Mouse (Mus musculus) gastrocnemius, adult 2 months (tissue): ENCODE data around the gene Spef1. TPM values are rescaled to one million over a fixed set of nuclear protein-coding genes. Genes with fewer than 3 reads are reported as not detected.

Source experiments
- DNase-seq: peaks from one replicate; pipeline ENCODE4 v3.0.0; 2022
- H3K27ac ChIP-seq: fragments of 200-600 bp; 2 replicates; pipeline ENCODE4 v1.8.1; 2022; ENCODE audit warnings: mild to moderate bottlenecking
- H3K4me3 ChIP-seq: fragments of 200-600 bp; 2 replicates; pipeline ENCODE4 v1.8.1; 2022; ENCODE audit warnings: mild to moderate bottlenecking, moderate library complexity
- CTCF ChIP-seq: fragments of 200-600 bp; IDR thresholded peaks from 2 replicates; pipeline ENCODE4 v1.8.1; 2022; ENCODE audit warnings: antibody characterized with exemption, mild to moderate bottlenecking, moderate library complexity
- intact Hi-C: fragments of 180-260 bp; cut with DNase I; formaldehyde crosslinking; loops from one replicate; pipeline ENCODE4 v1.15.1; 2025
- total RNA-seq, 2 experiments: library from RNA; stranded (reverse); gene quantifications; 2 replicates each; pipeline ENCODE4 v1.2.3; 2021

The Spef1 gene
- total RNA-seq, 2 experiments from 2014 or later = 1.3 to 1.6 TPM

- no peak overlapping the region for H3K27ac ChIP-seq
These were observed 23.2 kb downstream of the Spef1 start for GRCm38 (mm10) chr2:131163924-131164323.

DNA sequence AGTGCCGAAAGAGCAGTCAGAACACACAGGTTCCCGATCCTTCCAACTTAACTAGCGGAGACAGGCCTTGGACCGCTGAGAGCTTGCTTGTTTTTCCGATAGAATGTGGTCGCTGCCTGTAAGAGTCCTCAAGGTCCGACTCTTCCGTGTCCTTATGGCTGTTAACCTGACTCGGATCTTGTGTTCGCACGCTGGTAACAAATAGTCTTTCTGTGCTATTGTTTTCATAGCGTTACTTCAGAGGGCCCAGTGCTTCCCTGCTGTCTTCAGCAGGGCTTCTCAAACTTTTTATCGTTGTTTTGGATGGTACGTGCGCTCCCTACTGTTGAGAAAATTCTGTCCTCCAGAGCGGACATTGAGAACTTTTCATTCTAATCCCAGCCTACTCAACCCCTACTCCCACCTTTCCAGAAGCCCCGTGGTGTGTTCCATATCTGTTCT is 26.4 kb downstream of the Spef1 start:
- DNase-seq = peak; percentile 32
- peak overlapping the region; percentile 97 for H3K27ac ChIP-seq
- peak; percentile 56 for TF ChIP-seq CTCF
- peak overlapping the region; percentile 90 for H3K4me3 ChIP-seq
- intact Hi-C loops = loop anchor here (5.0 kb wide), 2 partner anchors 63 to 92 kb away; no protein-coding TSS in a partner anchor

More at GRCm38 (mm10) chr2:131163924-131164323, 23.2 kb downstream of the Spef1 start:
- H3K4me3 ChIP-seq = no peak overlapping the region
- DNase-seq = no peak
- no peak for TF ChIP-seq CTCF
- intact Hi-C loops = loop anchor here (5.0 kb wide), 2 partner anchors 67 to 88 kb away; no protein-coding TSS in a partner anchor

- no peak for TF ChIP-seq CTCF
- intact Hi-C loops = loop anchor here (5.0 kb wide), 2 partner anchors 63 to 92 kb away; no protein-coding TSS in a partner anchor
- peak; percentile 98 for DNase-seq
- peak within 1 kb of the TSS; percentile 97 for H3K27ac ChIP-seq
- peak within 1 kb of the TSS; percentile 90 for H3K4me3 ChIP-seq
These were observed 27.0 kb downstream of the Spef1 start, which contains the start of gene 1700037H04Rik for GRCm38 (mm10) chr2:131159938-131160581. Gene 1700037H04Rik, minus strand, starts transcription at chr2:131160081.

DNA sequence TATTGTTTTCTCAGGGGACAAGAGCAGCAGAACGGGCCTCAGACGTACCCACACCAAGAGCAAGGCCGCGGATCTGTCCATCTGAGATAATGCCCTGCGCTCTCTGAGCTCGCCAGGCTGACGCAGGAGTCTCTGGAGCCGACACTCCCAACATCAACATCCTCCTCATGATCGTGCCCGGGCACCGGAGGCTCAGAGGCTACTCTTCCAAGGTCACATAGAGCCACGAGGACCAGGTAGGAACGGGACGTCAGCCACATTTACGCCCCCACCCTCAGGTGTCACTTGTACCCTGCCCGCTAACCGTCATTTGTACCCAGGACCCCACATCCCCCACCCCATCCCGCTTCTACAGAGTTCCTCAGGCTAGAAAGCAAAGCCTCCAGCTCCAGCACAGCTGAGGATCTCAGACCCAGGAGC is 27.6 kb downstream of the Spef1 start:
- peak overlapping the region; percentile 97 for H3K27ac ChIP-seq
- H3K4me3 ChIP-seq = peak overlapping the region; percentile 90
- DNase-seq = no peak
- TF ChIP-seq CTCF = no peak
- intact Hi-C loops = no loop called here

DNA sequence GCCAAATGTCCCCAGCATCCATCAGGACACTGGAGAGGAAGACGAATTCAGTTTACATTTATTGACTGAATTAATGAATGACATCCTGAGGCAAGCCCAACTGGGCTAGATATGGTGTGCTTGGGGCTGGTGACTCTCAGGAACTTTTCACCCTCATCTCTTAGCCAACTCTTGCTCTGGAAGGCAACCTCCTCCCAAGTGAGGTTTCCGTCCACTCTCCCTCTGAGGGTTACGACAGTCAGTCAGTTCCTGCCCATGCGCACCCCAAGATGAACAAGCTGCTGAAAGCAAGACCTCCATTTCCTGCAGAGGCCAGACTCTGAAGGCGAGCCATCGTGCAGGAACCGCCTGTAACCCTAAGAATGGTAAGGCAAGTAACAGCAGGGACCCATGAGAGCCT is 30.1 kb downstream of the Spef1 start:
- Histone ChIP-seq H3K27ac (no peak overlapping the region), H3K4me3 (no peak overlapping the region)
- no peak for TF ChIP-seq CTCF
- intact Hi-C loops = no loop called here
- DNase-seq = no peak

GRCm38 (mm10) chr2:131154036-131154435 is 33.0 kb downstream of the Spef1 start:
- no peak for TF ChIP-seq CTCF
- Histone ChIP-seq H3K4me3 (no peak overlapping the region), H3K27ac (no peak overlapping the region)
- intact Hi-C loops = no loop called here
- DNase-seq = no peak

DNA sequence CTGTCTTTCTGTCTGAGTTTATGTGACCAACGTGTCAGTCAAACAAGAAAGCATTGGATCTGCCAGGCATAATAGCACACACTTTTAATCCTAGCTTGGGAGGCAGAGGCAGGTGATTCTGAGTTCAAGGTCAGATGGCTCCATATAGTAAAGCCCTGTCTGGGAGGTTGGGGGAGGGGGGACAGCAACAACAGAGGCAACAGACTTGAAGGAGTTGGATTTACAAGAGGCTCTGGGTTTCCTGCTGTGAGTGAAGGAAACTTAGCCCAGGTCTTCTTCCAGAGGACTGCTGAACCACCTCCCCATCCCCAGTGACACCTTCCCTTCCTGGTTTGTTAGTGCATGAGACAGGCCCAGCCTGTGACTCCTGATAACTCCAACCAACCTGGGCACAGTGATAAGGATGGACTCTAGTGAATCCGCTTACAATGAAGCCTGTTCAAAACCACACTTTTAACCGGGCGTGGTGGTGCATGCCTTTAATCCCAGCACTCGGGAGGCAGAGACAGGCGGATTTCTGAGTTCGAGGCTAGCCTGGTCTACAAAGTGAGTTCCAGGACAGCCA is 34.8 kb downstream of the Spef1 start:
- no peak for DNase-seq
- Histone ChIP-seq H3K27ac (no peak overlapping the region), H3K4me3 (no peak overlapping the region)
- no peak for TF ChIP-seq CTCF
- intact Hi-C loops = no loop called here

DNA sequence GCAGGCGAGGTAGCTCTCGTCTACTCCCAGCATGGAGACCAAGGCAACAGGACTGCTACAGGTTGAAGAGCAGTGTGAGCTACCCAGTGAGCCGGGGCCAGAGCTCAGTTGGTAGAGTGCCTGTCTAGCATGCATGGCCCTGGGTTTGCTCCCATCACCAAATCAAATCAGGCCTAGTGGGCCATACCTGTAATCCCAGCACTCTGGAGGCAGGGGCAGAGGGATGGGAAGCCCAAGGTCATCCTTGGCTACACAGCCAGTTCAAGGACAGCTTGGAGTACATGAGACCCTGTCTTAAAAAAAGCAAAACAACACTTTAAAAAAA is 37.9 kb downstream of the Spef1 start:
- Histone ChIP-seq H3K4me3 (no peak overlapping the region), H3K27ac (no peak overlapping the region)
- no peak for TF ChIP-seq CTCF
- no peak for DNase-seq
- intact Hi-C loops = no loop called here

DNA sequence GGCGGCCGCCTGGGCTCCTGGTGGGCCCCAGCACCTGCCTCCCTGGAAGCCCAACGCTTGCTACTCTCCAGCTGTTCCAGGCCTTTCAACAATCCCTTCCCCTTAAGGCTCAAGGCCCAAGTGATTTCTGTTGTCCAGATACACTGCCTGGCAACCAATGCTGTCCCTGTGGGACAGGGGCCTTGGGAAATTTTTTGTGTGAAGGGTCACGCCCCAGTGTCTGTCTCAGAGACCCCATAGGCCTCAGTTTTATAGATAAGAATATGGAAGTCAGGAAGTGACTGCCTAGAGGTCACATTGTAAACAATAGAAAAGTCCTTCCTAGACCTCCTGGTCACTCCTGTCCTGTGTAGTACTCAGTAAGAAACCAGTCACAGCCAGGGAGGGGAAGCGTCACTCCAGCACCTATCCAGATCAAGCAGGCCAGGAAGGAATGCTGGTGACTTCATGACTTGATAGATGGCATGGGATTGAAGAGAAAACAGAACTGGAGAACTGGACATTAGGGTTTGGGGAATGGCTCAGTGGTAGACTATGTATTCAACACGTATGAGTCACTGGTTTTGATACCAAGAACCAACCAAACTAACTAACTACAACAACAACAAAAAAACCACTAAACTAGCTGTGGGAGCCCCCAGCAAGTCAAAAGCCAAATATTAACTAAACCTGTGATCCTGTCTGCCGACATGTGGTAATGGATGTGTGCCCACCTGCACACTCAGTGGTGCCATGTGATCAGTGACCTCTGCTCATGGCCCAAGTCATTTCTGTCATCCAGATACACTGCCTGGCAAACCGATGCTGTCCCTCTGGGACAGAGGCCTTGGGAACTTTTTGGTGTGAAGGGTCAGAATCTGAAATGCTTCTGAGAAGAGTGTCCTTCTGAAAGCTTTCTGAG is 38.5 kb downstream of the Spef1 start:
- TF ChIP-seq CTCF = no peak
- intact Hi-C loops = no loop called here
- no peak for DNase-seq
- Histone ChIP-seq H3K4me3 (no peak overlapping the region), H3K27ac (0 out of 2 replicates have a peak overlapping the region, but pooled peaks have one; percentile 24)

- intact Hi-C loops = no loop called here
- DNase-seq = no peak
- Histone ChIP-seq H3K4me3 (no peak overlapping the region), H3K27ac (0 out of 2 replicates have a peak overlapping the region, but pooled peaks have one; percentile 38)
- no peak for TF ChIP-seq CTCF
These were observed 40.1 kb downstream of the Spef1 start for GRCm38 (mm10) chr2:131147043-131147365.

GRCm38 (mm10) chr2:131146193-131147042 is 40.7 kb downstream of the Spef1 start:
- intact Hi-C loops = no loop called here
- no peak overlapping the region for H3K4me3 ChIP-seq
- H3K27ac ChIP-seq = 0 out of 2 replicates have a peak overlapping the region, but pooled peaks have one; percentile 38
- no peak for TF ChIP-seq CTCF
- DNase-seq = no peak

DNA sequence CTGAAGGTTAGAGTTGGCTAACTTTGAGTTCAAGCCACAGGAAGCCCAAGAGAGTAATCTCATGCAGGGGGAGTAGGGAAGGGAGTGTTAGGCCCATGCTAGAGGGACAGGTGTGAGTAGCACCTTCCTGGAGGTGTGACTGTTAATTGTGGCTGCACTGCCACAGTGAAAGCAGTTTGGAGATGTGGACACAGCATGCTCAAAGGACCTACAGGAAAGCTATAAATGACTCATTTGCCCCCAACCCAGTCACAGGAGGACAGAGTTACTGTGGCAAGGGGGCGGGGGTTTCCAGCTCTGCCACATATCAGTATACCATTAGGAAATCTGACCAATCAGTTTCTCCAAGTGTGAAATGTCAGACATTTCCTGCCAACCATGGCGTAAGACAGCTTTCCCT is 41.5 kb downstream of the Spef1 start:
- Histone ChIP-seq H3K4me3 (no peak overlapping the region), H3K27ac (no peak overlapping the region)
- intact Hi-C loops = no loop called here
- TF ChIP-seq CTCF = no peak
- DNase-seq = no peak
